Mouse (Mus musculus): ENCODE measurements around the gene Plekhh3.
"Not testable (repeated sequence)": the region's sequence is repeated elsewhere in the genome, so short reads cannot be mapped to it uniquely, and the experiment has no call there.

Plekhh3 gene

DNA sequence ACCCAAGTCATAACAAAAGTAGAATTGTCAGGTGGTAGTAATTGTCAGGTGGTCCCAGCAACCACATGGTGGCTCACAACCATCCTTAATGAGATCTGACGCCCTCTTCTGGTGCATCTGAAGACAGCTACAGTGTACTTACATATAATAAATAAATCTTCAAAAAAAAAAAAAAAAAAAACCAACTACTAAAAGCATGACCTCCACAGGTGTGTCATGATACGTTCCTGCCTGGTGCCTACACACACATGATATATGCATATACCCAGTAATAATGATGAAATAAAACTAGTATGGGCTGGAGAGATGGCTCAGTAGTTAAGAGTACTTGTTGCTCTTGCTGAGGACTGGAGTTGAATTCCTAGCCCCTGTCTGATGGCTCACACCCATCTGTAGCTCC, 20.1 kb downstream of the Plekhh3 start:
- DNase-seq (ENCODE audit: low read depth, low spot score), result no peak

DNA sequence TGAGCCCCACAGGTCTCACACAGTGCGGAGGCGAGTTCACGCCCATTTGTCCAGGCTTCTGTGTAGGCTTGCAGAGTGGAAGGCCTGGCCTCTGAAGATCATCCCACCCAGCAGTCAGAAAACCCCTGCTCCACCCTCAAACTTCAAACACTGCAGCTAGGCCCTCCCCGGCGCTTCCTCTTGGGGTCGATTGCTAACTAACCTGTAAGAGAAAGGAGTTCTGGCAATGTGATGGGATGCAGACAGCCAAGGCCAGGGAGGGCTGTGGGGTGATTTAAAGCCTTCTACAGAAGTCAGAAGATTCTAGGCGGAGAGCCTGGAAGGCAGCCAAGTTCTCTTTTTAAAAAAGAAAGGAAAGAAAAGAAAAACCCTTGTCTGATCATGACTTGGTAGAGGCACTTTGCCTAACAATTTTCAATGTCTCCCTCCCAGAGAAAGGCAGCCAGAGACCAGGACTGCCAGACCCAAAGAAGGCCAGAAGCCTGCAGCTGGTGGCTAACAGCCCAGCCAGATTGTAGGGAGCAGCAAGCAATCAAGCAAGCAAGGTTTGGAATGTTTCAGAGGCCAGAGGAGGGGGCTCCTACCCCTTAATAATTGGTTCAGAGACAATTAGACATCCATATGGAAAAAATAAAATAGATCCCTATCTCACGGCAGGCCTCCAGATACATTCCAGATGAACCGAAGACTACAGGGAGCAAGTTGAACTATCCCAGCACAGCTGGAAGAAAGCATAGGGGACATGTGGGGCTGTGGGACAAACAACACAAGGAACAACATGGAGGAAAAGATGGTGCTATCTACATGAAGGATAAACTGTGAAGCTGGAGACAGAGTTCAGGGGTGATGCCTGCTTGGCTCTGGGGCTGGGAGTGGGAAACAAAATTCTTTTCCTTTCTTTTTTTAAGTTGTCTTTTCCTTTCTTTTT, 21.7 kb downstream of the Plekhh3 start:
- DNase-seq (ENCODE audit: low read depth, low spot score), result no peak

GRCm38 (mm10) chr11:101148751-101149150, 22.4 kb downstream of the Plekhh3 start:
- DNase-seq (ENCODE audit: low read depth, low spot score), result no peak

- DNase-seq (ENCODE audit: low read depth, low spot score), result no peak
These were observed 24.8 kb downstream of the Plekhh3 start for GRCm38 (mm10) chr11:101146377-101146776.

GRCm38 (mm10) chr11:101143338-101144225, 27.6 kb downstream of the Plekhh3 start:
- DNase-seq (ENCODE audit: low read depth, low spot score), result no peak

- DNase-seq (ENCODE audit: low read depth, low spot score), result no peak
These were observed 28.8 kb downstream of the Plekhh3 start for GRCm38 (mm10) chr11:101142215-101142967.

- DNase-seq (ENCODE audit: low read depth, low spot score), result no peak
These were observed 30.1 kb downstream of the Plekhh3 start for GRCm38 (mm10) chr11:101141088-101141487.

DNA sequence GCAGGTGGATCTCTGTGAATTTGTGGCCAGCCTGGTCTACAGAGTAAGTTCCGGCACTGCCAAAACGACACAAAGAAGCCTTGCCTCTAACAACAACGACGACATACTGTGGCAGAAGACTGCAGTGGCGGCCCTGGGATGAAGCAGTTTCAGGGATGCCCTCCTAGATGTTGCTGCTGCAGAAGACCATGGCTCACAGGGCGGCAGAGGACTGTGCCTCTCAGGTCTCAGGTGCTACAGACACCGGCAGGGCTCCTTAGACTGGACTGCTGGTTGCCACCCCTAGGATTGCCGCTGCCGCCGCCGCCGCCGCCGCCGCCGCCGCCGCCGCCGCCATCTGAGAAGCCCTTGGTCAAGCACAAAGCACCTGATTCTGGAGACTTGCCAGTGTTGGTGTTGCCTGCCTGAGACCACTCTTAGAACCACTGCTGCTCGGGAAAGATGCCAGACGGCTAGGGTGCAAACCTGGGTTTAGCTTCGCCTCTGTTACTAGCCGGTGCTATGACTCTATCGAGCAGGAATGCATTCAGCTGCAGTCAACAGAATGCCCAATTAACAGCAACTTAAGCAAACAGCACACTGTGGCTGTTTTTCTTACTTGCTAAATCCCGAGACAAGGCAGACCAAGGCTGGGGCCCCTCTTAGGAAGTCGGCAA, 30.9 kb downstream of the Plekhh3 start:
- DNase-seq (ENCODE audit: low read depth, low spot score), result no peak

DNA sequence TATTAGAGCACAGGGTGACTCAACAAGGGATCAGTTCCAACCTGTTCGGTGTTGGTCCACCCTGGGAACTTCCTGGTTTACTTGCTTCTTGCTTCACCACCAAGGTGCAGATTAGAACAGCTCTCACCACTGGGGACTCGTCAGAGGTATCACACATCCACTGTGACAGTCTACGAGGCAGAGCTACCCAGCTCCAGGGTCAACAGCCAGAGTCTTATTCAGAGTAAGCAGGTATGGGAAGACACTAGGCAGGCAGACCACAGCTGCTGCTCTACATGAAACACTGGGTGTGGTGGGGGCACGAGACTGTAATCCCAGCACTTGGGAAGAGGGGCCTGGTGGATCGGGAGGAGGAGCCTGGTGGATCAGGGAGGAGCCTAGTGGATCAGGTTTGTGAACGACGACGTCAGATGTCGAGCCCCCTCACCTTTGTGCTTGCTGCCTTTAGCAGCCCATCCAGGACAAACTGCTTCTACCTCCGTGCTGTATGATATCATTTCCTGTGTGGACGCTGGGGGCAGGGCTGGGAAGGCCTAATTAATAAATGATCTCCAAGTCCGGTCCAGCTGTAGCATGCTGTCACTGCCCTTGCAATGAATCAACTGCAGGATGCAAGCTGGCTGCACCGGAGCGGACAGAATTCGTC, 32.5 kb downstream of the Plekhh3 start:
- DNase-seq (ENCODE audit: low read depth, low spot score), result no peak

- no peak for DNase-seq (ENCODE audit: low read depth, low spot score)
These were observed 34.2 kb downstream of the Plekhh3 start for GRCm38 (mm10) chr11:101137000-101137399.

DNA sequence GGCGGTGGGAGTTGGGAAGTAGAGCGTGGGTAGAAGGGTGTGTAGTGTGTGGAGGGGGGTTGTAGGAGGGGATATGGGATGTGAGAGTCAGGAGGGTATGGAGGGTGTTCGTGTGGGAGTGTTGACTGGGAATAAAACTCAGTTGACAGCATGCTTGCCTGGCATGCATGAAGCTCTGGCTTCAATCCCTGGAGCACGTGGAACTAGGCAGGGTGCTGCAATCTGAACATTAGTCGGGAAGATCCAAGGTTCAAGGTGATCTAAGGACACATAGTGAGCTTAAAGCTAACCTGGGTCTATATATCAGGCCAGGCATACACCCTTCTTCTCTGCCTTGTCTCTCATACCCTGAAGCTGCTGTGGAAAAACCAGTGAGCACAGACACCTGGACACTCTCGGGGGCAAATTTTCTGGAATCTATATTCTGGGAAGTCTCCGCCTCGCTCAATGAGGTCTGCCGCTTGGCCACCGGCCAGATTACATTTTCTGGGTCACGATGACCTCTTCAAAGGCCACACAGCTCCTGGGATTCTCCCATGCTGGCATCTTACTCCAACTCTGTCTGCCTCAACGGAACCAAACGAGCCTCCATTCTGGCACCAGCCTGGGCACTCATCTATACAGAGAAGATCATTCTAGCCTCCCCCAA, 36.8 kb downstream of the Plekhh3 start:
- no peak for DNase-seq (ENCODE audit: low read depth, low spot score)

GRCm38 (mm10) chr11:101133037-101133436, 38.1 kb downstream of the Plekhh3 start:
- DNase-seq (ENCODE audit: low read depth, low spot score), result no peak

GRCm38 (mm10) chr11:101131701-101132100, 39.5 kb downstream of the Plekhh3 start:
- peak; percentile 75 for DNase-seq (ENCODE audit: low read depth, low spot score)

DNA sequence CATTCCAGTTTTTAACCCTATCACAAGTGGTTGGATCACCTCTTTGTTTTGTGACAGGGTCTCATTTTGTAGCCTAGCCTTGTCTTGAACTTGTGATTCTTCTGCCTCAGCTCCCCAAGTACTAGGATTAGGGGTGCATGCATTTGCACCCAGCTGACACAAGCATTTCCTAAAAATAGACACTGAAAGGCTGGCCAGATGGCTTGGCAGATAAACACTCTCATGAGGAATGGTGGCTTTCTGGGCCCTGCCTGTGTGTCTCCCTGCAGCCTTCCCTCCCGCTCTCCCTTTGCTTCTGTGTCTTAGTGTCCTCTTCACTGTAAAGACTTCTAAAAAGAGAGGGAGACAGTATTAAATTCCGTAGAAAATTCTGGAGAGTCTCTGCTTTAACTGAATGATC, 40.0 kb downstream of the Plekhh3 start:
- no peak for DNase-seq (ENCODE audit: low read depth, low spot score)

- no peak for DNase-seq (ENCODE audit: low read depth, low spot score)
These were observed 40.9 kb downstream of the Plekhh3 start for GRCm38 (mm10) chr11:101130056-101130756.

- no peak for DNase-seq (ENCODE audit: low read depth, low spot score)
These were observed 42.1 kb downstream of the Plekhh3 start for GRCm38 (mm10) chr11:101128996-101129577.

- no peak for DNase-seq (ENCODE audit: low read depth, low spot score)
These were observed 44.1 kb downstream of the Plekhh3 start for GRCm38 (mm10) chr11:101127075-101127474.

DNA sequence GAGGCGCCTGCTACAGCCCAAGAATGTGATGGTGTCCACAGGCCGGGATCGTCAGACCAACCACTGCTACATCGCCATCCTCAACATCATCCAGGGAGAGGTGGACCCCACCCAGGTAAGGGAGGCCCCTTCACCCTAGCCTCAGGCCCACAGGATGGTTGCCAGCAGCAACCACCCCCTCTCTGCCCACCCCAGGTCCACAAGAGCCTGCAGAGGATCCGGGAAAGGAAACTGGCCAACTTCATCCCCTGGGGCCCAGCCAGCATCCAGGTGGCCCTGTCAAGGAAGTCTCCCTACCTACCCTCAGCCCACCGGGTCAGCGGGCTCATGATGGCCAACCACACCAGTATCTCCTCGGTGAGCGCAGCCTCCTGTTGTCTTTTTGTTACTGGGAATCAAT, 46.1 kb downstream of the Plekhh3 start:
- not testable (repeated sequence) for DNase-seq (ENCODE audit: low read depth, low spot score)

- DNase-seq (ENCODE audit: low read depth, low spot score), result not testable (repeated sequence)
These were observed 46.7 kb downstream of the Plekhh3 start for GRCm38 (mm10) chr11:101124494-101124893.
